Mouse (Mus musculus) neural tube, embryonic 13.5 days (tissue): ENCODE measurements at regions not wholly inside any gene's neighbourhood (a gene's known extent, or its start where the extent isn't known, plus 50 kb on each side); places are given as distances from the start of the nearest gene placed in this dataset. TPM values are rescaled to one million over a fixed set of nuclear protein-coding genes. Genes with fewer than 3 reads are reported as not detected.

Source experiments
- ATAC-seq: fragments of 200-750 bp; cut with Nextera tagmentation; 2 replicates; pipeline ENCODE4 v1.8.0; 2017; ENCODE audit warnings: low read depth, mild to moderate bottlenecking, moderate TSS enrichment, moderate library complexity
- H3K27ac ChIP-seq: fragments of 300-500 bp; sonication (generic); replicated peaks from 2 replicates; pipeline ENCODE4 v1.5.1; 2015; ENCODE audit warnings: moderate library complexity, mild to moderate bottlenecking, inconsistent platforms
- H3K27me3 ChIP-seq: fragments of 300-500 bp; sonication (generic); 2 replicates; pipeline ENCODE4 v1.6.1; 2015; ENCODE audit warnings: mild to moderate bottlenecking, inconsistent platforms
- H3K36me3 ChIP-seq: fragments of 300-500 bp; sonication (generic); 2 replicates; pipeline ENCODE4 v1.6.1; 2015; ENCODE audit warnings: mild to moderate bottlenecking, inconsistent platforms
- H3K4me1 ChIP-seq: fragments of 300-500 bp; sonication (generic); replicated peaks from 2 replicates; pipeline ENCODE4 v1.6.1; 2015; ENCODE audit warnings: inconsistent platforms
- H3K4me2 ChIP-seq: fragments of 300-500 bp; sonication (generic); 2 replicates; pipeline ENCODE4 v1.6.1; 2015; ENCODE audit warnings: inconsistent platforms, mild to moderate bottlenecking, moderate library complexity
- H3K4me3 ChIP-seq: fragments of 300-500 bp; sonication (generic); 2 replicates; pipeline ENCODE4 v1.5.1; 2015; ENCODE audit warnings: mild to moderate bottlenecking, inconsistent platforms
- H3K9ac ChIP-seq: fragments of 300-500 bp; sonication (generic); 2 replicates; pipeline ENCODE4 v1.6.1; 2015; ENCODE audit warnings: moderate library complexity, mild to moderate bottlenecking, inconsistent platforms
- H3K9me3 ChIP-seq: fragments of 300-500 bp; sonication (generic); 2 replicates; pipeline ENCODE4 v1.6.1; 2016; ENCODE audit warnings: inconsistent platforms
- WGBS: fragments of 180-500 bp; shearing (Covaris S2); methylation state at CpG from one replicate; pipeline ENCODE4 v1.1.7; 2015; 5-methylcytosine and 5-hydroxymethylcytosine counted together
- microRNA-seq: library from miRNA; unstranded; fragments of <30 nt; microRNA quantifications from one replicate; pipeline ENCODE4, GENCODE M21; 2016

GRCm38 (mm10) chr16:50690818-50691217 is 99.9 kb upstream of the Ccdc54 start:
- 77% methylated on average over 7 of the region's 7 CpGs for WGBS
- Histone ChIP-seq H3K27me3 (no peaks in the 10 kb centered on the region), H3K4me3 (no peak overlapping the region), H3K9ac (no peak overlapping the region), H3K9me3 (no peaks in the 10 kb centered on the region), H3K4me2 (no peak overlapping the region), H3K27ac (no peak overlapping the region), H3K4me1 (no peaks in the 10 kb centered on the region; the same call in 1 of the 2 replicates), H3K36me3 (no peaks in the 10 kb centered on the region)
- ATAC-seq, result no peak

GRCm38 (mm10) chr16:50689525-50689924 is 98.6 kb upstream of the Ccdc54 start:
- Histone ChIP-seq H3K9ac (no peak overlapping the region), H3K4me1 (no peaks in the 10 kb centered on the region; the same call in 1 of the 2 replicates), H3K36me3 (no peaks in the 10 kb centered on the region), H3K9me3 (no peaks in the 10 kb centered on the region), H3K4me3 (no peak overlapping the region), H3K4me2 (0 out of 2 replicates have a peak overlapping the region, but pooled peaks have one; percentile 11), H3K27ac (no peak overlapping the region), H3K27me3 (no peaks in the 10 kb centered on the region)
- WGBS, result 69% methylated on average over 10 of the region's 10 CpGs
- ATAC-seq, result no peak

GRCm38 (mm10) chr16:50688818-50689506 is 98.0 kb upstream of the Ccdc54 start:
- ATAC-seq, result peak; percentile 59
- Histone ChIP-seq H3K9me3 (no peaks in the 10 kb centered on the region), H3K9ac (no peak overlapping the region), H3K36me3 (no peaks in the 10 kb centered on the region), H3K4me3 (no peak overlapping the region), H3K27me3 (no peaks in the 10 kb centered on the region), H3K4me2 (0 out of 2 replicates have a peak overlapping the region, but pooled peaks have one; percentile 11), H3K4me1 (no peaks in the 10 kb centered on the region; the same call in 1 of the 2 replicates), H3K27ac (no peak overlapping the region)
- WGBS, result 76% methylated on average over 11 of the region's 11 CpGs

- Histone ChIP-seq H3K4me3 (no peak overlapping the region), H3K4me1 (no peaks in the 10 kb centered on the region), H3K36me3 (no peaks in the 10 kb centered on the region), H3K9ac (no peak overlapping the region), H3K4me2 (no peak overlapping the region), H3K27ac (no peak overlapping the region), H3K9me3 (no peaks in the 10 kb centered on the region), H3K27me3 (no peaks in the 10 kb centered on the region)
- WGBS, result 76% methylated on average over 6 of the region's 6 CpGs
- ATAC-seq, result no peak
Measured at GRCm38 (mm10) chr16:50679698-50680097, 88.7 kb upstream of the Ccdc54 start.

- Histone ChIP-seq H3K9ac (no peak overlapping the region), H3K27me3 (no peaks in the 10 kb centered on the region), H3K4me3 (no peak overlapping the region), H3K36me3 (no peaks in the 10 kb centered on the region), H3K4me2 (no peak overlapping the region), H3K4me1 (no peaks in the 10 kb centered on the region), H3K27ac (no peak overlapping the region), H3K9me3 (no peaks in the 10 kb centered on the region)
- no peak for ATAC-seq
- WGBS, result 86% methylated on average over 5 of the region's 5 CpGs
Measured at GRCm38 (mm10) chr16:50673339-50673738, 82.4 kb upstream of the Ccdc54 start.

- H3K9me3 ChIP-seq, result no peaks in the 10 kb centered on the region
- no peak overlapping the region for H3K9ac ChIP-seq
- no peak for ATAC-seq
- no peak overlapping the region for H3K4me2 ChIP-seq
- no peaks in the 10 kb centered on the region for H3K36me3 ChIP-seq
- no peaks in the 10 kb centered on the region for H3K4me1 ChIP-seq
- 70% methylated on average over 5 of the region's 5 CpGs for WGBS
- no peak overlapping the region for H3K27ac ChIP-seq
- no peak overlapping the region for H3K4me3 ChIP-seq
- H3K27me3 ChIP-seq, result no peaks in the 10 kb centered on the region
Measured at GRCm38 (mm10) chr16:50672713-50673112, 81.8 kb upstream of the Ccdc54 start.

GRCm38 (mm10) chr16:50671170-50671569 is 80.2 kb upstream of the Ccdc54 start:
- no peaks in the 10 kb centered on the region for H3K4me1 ChIP-seq
- H3K9me3 ChIP-seq, result no peaks in the 10 kb centered on the region
- H3K9ac ChIP-seq, result no peak overlapping the region
- H3K27ac ChIP-seq, result no peak overlapping the region
- ATAC-seq, result no peak
- 94% methylated on average over 5 of the region's 5 CpGs for WGBS
- no peaks in the 10 kb centered on the region for H3K36me3 ChIP-seq
- no peaks in the 10 kb centered on the region for H3K27me3 ChIP-seq
- no peak overlapping the region for H3K4me3 ChIP-seq
- H3K4me2 ChIP-seq, result no peak overlapping the region

- Histone ChIP-seq H3K4me1 (no peaks in the 10 kb centered on the region), H3K9me3 (no peaks in the 10 kb centered on the region), H3K9ac (no peak overlapping the region), H3K4me2 (no peak overlapping the region), H3K27me3 (no peaks in the 10 kb centered on the region), H3K36me3 (no peaks in the 10 kb centered on the region), H3K27ac (no peak overlapping the region), H3K4me3 (no peak overlapping the region)
- no peak for ATAC-seq
- 68% methylated on average over 2 of the region's 2 CpGs for WGBS
Measured at GRCm38 (mm10) chr16:50664240-50664639, 73.3 kb upstream of the Ccdc54 start.

Small RNA genes lying in the stretch of these regions (microRNA-seq; reads per million reads assigned to microRNA genes)
- gene Mir6363, result not detected
